Mouse (Mus musculus) testis, adult 2 months (tissue): ENCODE results near the gene Tmem63c.

Source experiments
- CTCF ChIP-seq: fragments of 200-500 bp; IDR thresholded peaks from 2 replicates; pipeline ENCODE4 v1.5.1; 2012; ENCODE audit warnings: low read depth, mild to moderate bottlenecking, inconsistent platforms, low read length, moderate library complexity; ENCODE audit not compliant: control insufficient read depth, insufficient read depth, insufficient replicate concordance
- POLR2A ChIP-seq: fragments of 200-500 bp; IDR thresholded peaks from 2 replicates; pipeline ENCODE4 v1.6.1; 2012; ENCODE audit warnings: low read depth, mild to moderate bottlenecking, inconsistent platforms, low read length, moderate library complexity; ENCODE audit not compliant: control insufficient read depth

DNA sequence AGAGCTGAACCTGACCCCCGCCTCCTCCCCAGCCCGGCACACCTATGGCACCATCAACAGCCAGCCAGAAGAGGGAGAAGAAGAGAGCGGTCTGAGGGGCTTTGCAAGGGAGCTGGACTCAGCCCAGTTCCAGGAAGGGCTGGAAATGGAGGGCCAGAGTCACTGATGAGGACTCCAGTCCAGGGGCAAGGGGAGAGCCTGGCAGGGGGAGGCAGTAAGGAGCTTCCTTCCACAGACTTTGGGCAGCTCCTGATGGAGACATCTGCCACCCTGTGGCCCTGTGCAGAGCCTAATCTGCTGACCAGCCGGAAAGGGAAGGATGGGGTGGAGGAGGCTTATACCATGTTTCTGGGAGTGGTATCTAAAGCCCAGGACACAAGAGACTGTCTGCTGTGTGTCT, 68.1 kb downstream of the Tmem63c start:
- TF ChIP-seq POLR2A: no peak
- no peak for TF ChIP-seq CTCF
